Mouse (Mus musculus): Measurements from ENCODE around the gene Ctnnd2.

The Ctnnd2 gene

GRCm38 (mm10) chr15:30240881-30241280 lies 68.5 kb downstream of the Ctnnd2 start:
- DNase-seq (ENCODE audit: low spot score): no peak

DNA sequence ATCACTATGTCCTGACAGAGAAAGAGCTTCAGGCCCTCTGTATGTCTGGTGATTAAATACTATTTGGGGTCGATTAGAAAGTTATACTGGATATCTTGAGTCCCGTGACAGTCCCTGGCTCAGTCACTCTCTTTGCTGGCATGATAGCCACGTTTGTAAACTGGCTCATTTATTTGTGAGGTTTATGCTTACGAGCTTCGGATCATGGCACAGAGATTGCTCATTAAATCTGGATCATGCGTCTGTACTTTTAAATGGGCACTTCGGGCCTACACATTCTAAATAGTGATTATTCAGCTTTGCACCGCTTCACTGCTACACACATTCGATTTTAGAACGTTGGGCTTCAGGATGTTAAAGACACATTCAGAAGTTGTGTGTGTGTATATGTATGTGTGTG lies 96.4 kb downstream of the Ctnnd2 start:
- DNase-seq (ENCODE audit: low spot score): no peak

GRCm38 (mm10) chr15:30271141-30271572 lies 98.8 kb downstream of the Ctnnd2 start:
- DNase-seq (ENCODE audit: low spot score): no peak

DNA sequence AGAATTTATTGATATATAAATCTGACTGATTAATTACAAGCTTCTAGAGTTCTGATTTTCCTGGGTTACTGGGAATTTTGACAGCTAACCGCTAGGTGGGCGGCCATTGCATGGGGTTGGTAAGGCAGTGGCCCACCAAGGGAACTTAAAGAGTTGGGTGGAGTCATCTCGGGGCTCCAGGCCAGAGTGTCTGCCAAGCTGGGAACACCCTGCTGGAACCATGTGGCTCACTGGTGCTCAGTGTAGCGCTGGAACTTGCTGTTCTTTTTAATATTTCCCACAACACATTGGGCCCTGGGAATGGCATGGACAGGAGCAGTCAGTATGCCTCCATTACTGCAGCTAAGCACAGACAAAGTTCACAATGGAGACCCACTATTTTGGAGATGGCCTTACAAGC lies 99.9 kb downstream of the Ctnnd2 start:
- DNase-seq (ENCODE audit: low spot score): no peak

DNA sequence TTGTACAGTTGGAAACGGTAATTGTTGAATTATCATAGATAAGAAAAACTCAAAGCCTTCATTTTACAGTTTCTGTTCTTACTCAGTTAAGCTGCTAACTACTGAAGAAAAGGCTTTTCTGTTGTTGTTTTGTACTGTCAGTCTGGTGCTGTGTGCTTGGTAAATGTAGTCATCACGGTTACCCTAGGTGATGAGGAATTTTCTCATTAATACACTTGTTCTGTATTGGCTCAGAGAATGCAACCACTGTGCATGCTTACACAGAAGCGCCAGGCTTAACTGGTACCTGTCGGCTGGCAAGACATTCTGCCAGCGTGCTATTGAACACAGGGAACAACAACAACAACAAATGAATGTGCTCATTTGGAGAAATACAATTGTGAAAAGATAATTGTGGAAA lies 103.3 kb downstream of the Ctnnd2 start:
- DNase-seq (ENCODE audit: low spot score): no peak

GRCm38 (mm10) chr15:30276691-30277090 lies 104.3 kb downstream of the Ctnnd2 start:
- no peak for DNase-seq (ENCODE audit: low spot score)

DNA sequence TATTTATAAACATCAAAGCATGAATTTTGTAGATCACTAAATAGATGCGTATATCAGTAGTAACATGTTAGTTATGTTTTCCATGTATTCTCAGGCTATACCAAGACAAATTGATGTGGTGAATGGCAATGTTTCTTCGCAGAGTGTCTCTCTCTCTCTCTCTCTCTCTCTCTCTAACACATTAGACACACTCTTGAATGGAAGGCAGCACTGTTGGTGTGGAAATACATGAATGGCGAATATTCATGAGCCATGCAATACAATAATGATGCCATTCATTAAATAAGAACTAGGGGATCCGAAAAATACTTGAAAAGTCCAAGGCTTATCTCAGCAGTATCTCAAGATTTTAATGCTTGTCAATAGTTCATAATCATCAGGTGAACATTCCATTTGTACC lies 106.2 kb downstream of the Ctnnd2 start:
- no peak for DNase-seq (ENCODE audit: low spot score)

- DNase-seq (ENCODE audit: low spot score): no peak
Observed at GRCm38 (mm10) chr15:30285572-30286244, 113.3 kb downstream of the Ctnnd2 start.

- no peak for DNase-seq (ENCODE audit: low spot score)
Observed at GRCm38 (mm10) chr15:30286245-30286642, 113.9 kb downstream of the Ctnnd2 start.

GRCm38 (mm10) chr15:30302824-30303223 lies 130.4 kb downstream of the Ctnnd2 start:
- DNase-seq (ENCODE audit: low spot score): no peak

DNA sequence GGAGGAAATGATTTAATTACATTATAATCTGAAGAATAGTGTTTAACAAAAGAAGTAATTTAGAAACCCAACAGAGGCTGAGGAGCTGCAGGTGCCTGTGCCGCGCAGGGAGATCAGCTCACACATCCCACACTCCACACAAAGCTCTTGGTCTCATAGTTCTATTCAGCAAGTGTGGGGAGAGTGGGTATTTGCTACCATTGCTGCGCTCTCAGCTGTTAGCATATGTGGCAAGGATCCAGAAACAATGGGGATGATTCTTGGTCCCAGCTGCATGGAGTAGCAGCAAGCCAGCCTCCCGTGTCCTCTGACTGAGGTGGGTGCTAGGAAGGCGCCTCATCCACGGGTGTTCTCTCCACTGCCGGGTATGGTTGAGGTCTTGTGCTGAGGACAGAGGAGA lies 134.0 kb downstream of the Ctnnd2 start:
- DNase-seq (ENCODE audit: low spot score): no peak

DNA sequence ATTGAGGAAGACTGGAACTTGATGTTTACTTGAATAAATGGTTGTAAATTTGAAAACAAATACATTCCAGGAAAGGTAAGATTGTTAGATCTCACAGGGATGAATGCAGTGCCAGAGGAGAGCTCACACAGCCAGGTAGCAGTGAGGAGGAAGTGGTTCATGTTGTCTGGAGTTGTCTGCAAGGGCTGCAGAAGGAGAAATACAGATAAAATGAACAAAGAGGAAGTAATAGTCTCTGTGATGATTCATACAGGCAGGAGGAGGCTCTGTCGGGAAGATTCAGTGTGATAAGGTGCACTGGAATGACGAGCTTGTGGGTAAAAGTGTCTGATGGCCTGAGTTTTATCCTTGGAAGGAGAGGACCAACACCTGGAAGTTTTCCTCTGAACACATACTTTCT lies 150.2 kb downstream of the Ctnnd2 start:
- DNase-seq (ENCODE audit: low spot score): no peak

GRCm38 (mm10) chr15:30333336-30334310 lies 161.2 kb downstream of the Ctnnd2 start:
- no peak for DNase-seq (ENCODE audit: low spot score)

- no peak for DNase-seq (ENCODE audit: low spot score)
Observed at GRCm38 (mm10) chr15:30338585-30339197, 166.3 kb downstream of the Ctnnd2 start.

- no peak for DNase-seq (ENCODE audit: low spot score)
Observed at GRCm38 (mm10) chr15:30345754-30346153, 173.4 kb downstream of the Ctnnd2 start.

DNA sequence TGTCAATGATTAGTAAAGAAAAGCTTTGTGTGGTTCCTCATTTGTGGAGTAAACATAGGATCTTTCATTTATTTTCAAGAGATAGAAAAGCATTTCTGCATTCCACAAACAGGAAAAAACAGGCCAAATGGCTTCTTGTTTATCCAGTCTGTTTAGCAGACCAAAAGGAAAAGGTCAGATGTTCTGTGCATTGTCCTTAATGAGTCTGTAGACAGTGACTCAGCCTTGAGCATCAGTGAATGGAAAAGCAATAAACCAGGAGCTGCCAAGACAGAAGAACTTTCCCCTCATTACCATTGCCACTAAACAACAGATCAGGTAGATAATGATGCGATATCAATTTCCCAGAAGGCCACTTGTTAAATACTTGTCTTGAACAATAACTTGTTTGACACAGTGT lies 192.1 kb downstream of the Ctnnd2 start:
- DNase-seq (ENCODE audit: low spot score): no peak

GRCm38 (mm10) chr15:30369997-30370396 lies 197.6 kb downstream of the Ctnnd2 start:
- no peak for DNase-seq (ENCODE audit: low spot score)

DNA sequence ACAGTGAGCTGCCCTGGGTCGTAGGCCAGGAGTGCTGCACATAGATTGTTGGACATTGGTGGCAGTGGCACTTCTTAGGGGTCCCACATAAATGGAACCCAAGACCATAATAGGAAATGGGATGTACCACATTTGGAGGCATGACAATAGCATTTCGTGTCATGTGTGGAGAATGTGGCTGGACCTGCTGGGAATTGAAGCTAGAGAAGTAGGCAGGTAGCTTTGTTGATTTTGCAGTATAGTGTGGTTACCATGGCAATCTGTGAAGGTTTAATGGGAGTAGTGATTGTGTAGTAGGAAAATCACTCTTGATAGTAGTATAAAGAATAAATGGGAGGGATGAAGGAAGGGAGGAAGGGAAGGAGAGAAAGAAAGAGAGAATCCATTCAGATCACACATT lies 198.8 kb downstream of the Ctnnd2 start:
- no peak for DNase-seq (ENCODE audit: low spot score)

GRCm38 (mm10) chr15:30373654-30374215 lies 201.3 kb downstream of the Ctnnd2 start:
- DNase-seq (ENCODE audit: low spot score): no peak

DNA sequence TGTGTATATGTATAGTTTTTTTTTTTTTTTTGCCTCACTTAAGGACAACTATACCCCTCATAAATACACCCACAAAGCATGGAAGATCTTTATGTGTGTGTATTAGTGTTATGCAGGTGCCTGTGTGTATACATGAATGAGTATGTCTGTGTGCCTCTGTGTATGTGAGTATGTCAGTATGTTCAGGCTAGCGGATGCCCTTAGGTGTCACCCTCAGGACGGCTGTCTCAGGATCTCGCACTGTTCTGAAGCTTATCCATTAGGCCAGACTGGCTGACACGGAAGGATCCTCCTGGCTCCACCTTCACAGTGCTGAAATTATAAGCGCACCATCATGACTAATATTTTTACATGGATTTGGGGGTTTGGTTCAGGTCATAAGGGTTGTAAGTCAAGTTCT lies 202.5 kb downstream of the Ctnnd2 start:
- no peak for DNase-seq (ENCODE audit: low spot score)

DNA sequence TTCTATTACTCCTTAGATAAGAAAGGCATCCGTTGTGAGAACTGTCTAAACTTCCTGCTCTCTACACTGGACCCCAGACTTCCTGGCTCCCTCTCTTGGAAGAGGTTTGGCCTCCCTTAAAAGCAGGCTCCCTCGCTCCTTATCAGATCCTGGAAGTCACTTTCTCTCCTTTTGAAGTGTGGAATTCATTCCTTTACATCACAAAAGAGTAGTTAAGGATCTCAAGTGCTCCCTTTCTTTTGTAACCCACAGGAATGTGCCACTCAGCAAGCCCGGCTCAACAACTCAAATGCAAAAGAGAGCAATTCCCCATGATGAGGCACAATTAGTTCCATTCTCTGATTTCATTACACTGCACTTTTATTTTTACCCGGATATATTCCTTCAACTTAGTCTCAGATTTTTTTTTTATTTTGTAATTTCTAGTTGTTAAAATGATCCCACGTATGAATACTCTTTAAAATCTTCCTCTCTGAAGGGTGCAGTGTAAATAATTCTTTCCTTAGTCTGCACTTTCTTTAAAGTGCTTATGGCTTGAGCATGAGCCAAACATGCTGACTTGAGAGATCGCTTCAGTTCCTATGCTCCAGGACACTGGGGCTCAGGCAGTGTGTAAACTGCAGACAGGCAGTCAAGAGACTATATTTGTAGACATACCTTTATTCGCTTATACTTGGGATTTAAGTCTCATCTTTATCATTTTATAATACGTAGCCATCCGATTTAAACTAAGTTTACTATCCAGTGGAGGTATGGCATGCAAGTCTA lies 210.9 kb downstream of the Ctnnd2 start:
- DNase-seq (ENCODE audit: low spot score): no peak

DNA sequence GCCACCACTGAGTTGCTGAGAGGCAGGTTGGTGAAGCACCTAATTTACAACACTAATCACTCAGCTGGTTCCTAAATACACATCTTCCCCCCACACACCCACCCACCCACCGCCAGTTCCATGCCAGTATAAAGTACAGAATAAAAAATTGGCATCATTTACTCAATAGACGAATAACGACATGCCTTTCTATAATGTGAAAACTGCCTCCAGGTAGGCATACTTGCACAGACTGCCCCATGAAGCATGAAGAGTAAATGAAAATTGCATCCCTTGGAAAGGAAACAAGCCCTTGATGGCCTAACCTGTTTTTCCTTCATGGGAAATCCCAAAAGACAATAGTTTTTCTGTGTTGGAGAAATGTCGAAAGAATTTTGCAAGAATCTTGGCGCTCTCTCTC lies 212.0 kb downstream of the Ctnnd2 start:
- DNase-seq (ENCODE audit: low spot score): no peak
